Mouse (Mus musculus) ES-Bruce4 (cell line): Measurements from ENCODE around the gene Tnrc6c.

Experiments
- CTCF ChIP-seq: IDR thresholded peaks from one replicate; pipeline ENCODE4 v1.8.1; 2011; ENCODE audit warnings: low read depth, low read length
- POLR2A ChIP-seq: IDR thresholded peaks from one replicate; pipeline ENCODE4 v1.8.1; 2011; ENCODE audit warnings: low read length; ENCODE audit not compliant: insufficient read depth

DNA sequence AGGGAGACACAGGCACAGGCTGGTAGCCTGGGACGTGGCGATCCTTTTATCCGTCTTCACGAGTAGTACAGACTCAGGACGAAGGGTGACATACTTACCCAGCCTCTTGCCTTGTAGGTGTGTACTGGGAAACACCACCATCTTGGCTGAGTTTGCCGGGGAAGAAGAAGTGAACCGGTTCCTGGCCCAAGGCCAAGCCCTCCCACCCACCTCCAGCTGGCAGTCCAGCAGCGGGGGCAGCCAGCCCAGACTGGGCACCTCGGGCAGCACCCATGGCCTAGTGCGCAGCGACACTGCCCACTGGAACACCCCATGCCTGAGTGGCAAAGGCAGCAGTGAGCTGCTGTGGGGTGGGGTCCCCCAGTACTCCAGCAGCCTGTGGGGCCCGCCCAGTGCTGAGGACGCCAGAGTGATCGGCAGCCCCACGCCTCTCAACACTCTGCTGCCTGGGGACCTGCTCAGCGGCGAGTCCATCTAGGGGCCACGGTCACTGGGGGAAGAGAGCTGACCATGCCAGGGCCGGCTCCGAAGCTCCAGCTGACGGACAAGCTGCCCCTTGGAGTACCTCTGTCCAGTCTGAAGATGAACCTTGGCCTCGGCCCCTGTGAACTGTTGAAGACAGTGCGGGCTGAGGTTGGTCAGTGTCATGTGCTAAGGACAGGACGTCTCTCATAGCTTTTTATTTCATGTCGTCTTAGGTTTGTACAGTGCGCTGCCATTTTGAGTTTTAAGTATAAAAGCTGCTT, 106.5 kb downstream of the Tnrc6c start:
- TF ChIP-seq CTCF (no peak), POLR2A (no peak)
